Mouse (Mus musculus) liver, adult 2 months (tissue): ENCODE measurements around the gene Fignl1.

Experiments
- CTCF ChIP-seq: fragments of 200-500 bp; IDR thresholded peaks from 2 replicates; pipeline ENCODE4 v1.5.1; 2011; ENCODE audit warnings: low read depth, low read length, control low read depth
- POLR2A ChIP-seq: fragments of 200-500 bp; IDR thresholded peaks from 2 replicates; pipeline ENCODE4 v1.6.1; 2011; ENCODE audit warnings: low read length, control low read depth; ENCODE audit not compliant: insufficient read depth; ENCODE audit errors: extremely low read depth

GRCm38 (mm10) chr11:11776822-11777174, 32.0 kb downstream of the Fignl1 start:
- TF ChIP-seq CTCF (no peak), POLR2A (no peak)
